Mouse (Mus musculus) lung, postnatal 25 days (tissue): ENCODE measurements around the gene Hspa12a.

ENCODE experiments used
- DNase-seq: peaks from one replicate; pipeline ENCODE4 v3.0.0; 2022; ENCODE audit warnings: low spot score

Hspa12a gene

DNA sequence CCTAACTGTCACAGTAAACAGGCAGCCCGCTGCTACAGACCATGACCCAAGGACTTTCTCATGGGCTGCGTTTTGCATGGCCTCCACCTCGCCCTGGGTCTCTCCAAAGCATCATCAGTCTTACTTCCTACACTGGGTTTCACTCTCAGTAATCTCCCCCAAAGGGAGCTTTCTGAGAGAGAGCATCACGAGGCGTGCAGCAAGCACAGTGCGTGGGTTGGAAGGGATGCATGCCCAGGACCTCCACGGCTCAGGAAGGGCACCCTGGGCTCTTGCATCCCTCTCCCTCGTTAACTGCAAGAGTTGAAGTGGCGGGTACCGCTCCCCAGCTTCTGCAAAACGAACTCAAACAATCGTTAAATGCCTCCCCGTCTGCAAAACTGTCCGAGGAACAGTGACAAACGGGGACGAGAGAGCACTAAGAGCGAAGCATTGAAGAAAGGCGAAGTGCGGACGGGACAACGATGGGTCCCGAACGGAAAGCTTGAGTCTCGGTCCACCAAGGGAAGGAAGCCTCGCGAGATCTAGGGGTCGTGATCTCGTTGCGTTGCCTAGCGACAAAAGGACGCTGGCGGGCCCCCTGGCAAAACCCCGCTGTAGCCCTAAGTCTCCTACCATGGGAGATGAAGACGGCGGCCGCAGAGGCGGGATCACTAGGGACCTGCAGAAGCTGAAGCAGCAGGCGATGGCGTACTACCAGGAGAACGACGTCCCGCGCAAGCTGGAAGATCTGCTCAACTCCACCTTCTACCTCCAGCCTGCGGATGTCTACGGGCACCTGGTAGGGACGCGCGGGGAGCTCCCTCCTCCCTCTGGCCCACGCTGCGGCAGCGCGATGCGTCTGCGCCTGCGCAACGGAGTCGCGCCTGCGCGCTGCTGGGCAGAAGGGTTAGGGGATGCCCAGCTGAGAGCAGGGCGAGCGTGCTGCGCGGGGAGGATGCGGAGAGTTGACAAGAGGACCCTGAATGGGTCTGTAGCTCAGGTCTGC, at the start of gene Hspa12a, which contains the start of gene Eno4:
Hspa12a (minus strand) TSS at position 814 of the 988 bp plus-strand sequence.
Eno4 (plus strand) TSS at position 585 of the 988 bp plus-strand sequence.
- peak; percentile 93 for DNase-seq

DNA sequence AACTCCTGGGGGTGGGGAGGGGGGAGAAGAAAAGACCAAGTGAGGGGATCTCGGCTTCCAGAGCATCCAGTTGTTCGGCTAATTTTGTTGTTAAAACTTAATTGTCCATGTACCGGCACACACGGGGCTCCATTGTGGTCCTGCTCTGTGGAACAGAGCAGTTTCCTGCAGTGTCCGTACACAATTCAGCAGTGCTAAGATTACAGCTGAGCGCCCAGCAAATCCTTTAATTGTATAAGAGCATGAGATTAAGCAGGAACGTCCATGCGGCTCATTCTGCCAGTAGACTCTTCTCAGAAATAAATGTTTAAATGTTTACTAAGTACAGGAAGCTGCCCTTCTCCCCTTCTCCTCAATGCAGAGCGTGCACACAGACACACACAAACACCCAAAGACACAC, 38.1 kb upstream of the Hspa12a start:
- no peak for DNase-seq

DNA sequence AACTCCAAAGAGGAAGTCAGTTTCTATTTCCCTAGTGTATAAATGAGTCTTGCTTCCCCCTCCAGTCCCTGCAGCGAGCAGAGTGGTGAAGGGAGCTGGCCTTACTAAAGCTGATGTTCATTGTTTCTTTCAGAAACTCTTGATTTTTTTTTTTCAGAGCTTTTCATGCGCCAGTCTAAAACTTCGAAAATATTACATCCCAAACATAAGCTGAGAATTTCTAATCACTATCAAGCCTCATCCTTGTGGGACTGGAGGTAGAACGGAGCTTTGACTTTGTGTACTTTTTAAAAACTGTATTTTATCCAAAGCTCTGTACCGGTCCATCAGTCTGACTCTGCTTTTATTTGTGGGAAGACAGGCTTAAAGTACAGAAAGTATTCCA, 36.6 kb upstream of the Hspa12a start:
- DNase-seq: no peak

DNA sequence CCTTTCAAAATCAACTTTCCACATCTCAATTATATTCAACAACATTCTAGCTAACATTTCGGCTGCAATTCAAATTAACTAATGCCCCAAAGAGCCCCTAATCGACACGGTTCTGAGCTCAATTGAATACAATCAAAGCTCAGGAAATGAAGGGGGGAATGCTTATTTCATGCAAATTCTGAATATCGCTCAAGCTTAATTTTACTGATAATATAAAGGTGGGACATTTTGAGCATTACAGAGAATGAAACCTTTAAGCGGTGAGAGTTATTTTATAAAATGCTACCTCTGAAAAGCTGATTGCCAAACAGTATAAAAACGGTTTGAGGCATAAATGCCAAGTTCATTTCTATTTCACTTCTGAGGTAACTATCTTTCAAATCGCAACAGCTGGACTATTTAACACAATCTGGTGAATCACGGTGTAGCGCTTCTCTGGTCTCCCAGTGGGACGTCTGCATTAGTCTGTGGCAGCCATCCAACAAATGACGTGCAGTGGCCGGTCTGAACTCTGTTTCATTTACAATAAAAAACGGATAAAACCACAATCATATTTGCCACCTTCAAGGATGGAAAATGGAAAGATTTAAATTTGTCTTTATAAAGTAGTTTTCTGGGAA, 36.1 kb upstream of the Hspa12a start:
- DNase-seq: no peak

DNA sequence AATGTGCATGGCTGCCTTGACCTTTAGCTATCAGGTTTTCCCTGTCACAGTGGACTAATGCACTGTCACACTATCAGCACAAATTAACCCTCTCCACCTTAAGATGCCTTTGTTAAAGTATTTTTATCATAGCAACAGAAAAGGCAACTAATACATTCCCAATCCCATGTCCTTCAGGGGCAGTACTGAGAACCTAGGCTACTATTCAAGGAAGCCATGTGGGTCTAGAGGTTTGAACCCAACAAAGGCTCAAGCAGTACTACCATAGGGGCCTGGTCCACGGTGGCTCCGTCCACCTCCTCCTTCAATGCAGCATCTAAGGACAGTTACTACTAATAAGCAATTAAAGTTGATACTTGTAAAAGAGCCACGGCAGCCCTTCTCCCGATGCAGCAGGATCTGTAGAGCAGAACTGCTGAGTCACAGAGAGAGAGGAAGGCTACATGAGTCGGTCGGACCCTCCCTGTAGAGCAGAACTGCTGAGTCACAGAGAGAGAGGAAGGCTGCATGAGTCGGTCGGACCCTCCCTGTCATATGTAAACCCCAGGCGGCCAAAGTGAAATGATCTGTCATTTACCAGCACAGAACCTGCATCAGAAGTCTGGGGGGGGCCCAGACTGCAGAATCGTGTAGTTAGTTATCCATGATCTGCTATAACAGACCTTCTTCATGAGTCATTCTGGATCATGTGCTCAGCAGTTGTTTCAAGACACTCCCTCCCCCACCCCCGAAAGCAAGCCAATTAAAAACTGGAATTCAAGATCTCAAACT, 35.1 kb upstream of the Hspa12a start:
- DNase-seq: no peak

DNA sequence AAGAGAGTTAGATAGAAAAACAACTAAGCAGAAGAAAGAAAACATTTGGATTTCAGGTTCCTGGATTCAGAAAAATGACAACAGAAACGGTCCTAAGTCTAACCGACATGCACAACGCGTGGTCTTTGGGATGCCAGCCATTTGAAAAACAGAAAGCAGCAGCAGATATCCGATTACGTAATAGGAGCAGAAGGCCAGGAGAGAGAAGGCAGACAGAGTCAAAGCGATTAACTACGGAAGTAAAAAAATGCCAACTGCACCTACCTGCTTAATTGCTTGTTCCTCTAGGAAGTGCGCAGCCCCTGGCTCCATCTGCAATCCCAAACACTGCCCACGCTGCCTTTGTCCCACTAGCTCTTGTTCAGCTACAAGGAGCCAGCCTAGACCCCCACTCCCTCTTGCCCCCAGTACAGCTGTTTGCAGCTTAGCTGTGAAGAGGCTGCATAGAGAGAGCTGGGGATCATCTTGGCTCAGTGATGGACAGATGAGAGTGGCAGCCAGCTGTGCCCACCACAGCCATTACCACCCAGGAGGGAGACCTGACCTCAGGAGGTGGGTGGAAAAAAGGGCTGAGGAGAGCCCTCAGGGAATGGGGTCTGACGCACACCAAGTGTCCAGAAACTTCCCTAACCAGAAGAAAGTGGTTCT, 31.9 kb upstream of the Hspa12a start:
- DNase-seq: no peak

DNA sequence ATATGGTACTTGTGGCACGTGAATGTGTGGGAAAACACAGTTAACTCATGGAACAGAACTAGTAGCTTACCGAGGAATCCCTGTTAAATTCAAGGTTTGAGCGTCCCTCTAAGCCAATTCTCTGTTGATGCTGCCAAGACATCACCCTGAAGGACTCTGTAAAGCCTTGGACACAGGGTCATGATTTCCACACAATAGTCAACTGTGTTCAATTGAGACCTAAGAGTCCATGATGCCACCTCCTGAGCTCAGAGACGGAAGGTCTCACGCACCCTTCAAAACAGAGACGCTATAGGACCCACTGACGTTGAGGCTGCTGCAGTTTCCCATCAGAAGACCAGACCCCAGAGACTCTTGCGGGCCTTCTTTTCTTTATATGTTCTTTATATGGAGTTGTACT, 30.7 kb upstream of the Hspa12a start:
- DNase-seq: no peak

DNA sequence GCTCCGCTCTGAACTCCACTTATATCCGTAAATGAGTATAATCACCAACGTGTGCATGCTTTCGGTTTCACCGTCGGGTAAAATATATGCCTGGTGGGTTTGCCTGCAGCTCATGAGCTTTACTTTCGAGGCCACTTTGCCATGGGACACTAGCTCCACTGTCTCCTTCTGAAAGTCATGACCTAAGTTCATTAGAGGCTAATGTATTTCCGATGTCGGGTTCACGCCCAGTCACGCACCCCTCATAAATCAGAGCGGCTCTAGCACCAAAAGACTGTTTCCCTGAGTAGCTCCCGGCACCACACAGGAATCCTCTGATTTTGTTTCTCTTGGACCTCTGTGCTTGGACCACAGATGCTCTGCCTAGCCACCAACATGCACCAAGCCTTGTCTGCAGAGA, 27.4 kb upstream of the Hspa12a start:
- DNase-seq: no peak

DNA sequence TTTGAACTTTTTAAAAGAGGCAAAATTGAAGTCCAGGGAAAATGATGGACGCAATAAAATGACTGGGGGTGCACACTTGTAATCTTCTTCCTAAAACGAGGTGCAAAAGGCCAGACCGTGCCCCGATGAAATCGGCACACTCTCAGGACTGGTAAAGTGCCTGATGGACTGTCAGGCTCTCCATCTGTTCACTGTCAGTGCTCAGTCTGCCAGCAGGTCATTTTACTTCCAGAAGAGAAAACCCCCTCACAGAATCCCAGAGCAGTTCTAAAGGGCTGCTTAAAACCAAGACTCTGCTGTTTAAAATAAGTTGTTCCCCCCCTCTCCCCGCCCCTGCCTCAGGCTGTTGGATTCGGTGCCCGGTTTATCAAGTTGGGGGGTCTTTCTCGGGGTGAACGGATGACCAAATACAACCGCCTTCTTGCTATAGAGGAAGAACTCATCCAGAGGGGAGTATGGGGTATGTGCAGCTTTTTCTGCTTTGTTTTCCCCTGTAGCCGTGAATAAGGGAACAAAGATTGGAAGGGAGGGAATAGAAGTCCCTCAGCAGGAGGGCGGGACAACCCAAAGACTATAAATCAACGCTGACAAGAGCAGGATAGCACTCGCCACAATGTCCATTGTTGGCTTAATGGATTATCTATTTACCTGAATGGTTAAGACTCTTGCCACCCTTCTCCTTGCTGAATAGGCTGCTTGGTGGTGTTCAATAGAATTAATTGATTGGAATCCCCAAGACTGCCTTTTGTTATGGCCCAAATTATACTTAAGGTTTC, 25.5 kb upstream of the Hspa12a start:
- no peak for DNase-seq

DNA sequence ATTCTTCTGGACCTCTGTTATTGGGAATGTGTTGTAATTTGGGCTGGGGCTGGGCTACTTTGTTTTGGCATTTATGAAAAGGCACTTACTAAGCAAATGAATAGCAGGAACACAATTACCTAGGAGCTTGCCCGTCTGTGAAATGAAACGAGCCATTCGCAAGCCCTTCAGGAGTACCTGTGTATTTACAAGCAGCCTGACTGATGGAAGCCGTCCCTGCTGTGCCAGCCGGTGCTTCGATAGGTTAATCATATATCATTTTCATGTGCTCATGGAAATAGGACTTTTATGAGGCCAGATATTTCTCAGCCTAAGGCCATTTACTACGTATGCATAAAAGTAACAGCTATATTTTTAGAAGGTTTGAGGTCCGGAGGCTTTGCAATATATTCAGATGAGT, 19.6 kb upstream of the Hspa12a start:
- no peak for DNase-seq

DNA sequence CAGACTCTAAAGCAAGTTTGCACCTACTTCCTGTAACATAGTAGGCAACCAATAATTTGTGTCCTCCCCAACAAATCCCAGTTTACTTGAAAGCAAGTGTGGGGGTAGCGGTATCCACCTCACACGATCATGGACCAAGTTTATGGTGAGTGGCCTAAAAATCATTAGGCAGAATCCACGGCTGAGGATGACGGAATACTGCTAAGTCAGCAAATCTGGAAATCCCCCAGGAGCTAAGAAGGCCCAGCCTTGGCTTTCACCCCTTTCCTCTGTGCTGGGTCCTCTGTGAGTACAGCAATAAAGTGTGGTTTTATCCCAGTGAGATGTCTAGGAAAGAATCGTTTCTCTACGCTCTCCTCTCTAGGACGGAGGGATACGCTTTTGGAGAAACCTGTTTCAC, 11.3 kb upstream of the Hspa12a start:
- DNase-seq: no peak

DNA sequence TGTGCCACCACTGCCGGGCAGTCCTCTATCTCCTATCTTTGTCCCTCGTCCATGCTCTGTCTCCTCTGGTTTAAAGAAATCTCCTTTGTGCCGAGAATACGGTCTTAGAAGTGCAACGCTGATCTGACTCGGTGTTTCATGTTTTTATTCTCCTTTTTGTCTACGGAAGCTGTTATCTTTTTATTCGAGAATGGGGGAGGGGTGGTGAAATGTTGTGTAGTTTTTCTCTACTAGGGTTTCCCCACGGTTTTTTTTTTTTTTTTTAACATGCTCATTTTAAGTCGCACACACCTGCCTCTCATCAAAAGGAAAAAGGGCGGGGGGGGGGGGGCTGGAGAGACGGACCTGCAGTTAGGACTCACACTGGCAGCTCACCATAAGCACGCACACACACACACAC, 8.8 kb upstream of the Hspa12a start:
- DNase-seq: no peak

DNA sequence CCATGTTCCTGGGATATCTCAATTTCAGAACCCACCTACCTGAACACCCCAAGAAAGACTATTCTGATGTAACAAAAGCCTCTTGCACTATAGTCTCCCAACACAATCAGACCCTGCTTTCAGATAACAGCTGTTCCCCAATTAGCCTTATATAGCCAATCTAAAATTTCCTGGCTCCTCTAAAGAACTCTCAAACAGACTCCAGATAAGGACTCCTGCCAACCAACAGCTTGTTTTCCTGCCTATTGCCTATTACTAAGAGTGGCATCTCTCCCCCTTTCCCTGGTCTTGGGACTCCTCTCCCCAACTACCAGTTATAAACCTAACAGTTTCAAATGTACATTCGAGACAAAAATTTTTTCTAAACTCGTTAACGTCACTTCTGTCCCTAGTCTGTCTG, 8.1 kb upstream of the Hspa12a start:
- no peak for DNase-seq

DNA sequence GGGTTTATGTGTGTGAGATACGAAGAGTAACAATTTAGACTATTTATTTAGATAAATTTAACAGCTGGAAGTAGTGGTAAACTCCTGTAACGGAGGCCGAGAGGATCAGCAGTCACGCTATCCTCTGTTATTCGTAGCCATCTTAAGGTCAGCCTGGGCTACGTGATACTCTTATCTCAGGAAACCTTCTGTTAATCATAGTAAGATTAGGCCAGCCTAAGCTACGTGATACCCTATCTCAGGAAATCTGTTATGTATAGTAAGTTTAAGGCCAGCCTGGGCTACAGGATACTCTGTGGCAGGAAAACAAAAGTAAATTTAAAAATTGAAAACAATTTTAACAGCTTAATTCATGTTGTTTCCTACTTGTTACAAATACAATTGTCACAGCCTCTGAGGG, 2.5 kb upstream of the Hspa12a start:
- no peak for DNase-seq

DNA sequence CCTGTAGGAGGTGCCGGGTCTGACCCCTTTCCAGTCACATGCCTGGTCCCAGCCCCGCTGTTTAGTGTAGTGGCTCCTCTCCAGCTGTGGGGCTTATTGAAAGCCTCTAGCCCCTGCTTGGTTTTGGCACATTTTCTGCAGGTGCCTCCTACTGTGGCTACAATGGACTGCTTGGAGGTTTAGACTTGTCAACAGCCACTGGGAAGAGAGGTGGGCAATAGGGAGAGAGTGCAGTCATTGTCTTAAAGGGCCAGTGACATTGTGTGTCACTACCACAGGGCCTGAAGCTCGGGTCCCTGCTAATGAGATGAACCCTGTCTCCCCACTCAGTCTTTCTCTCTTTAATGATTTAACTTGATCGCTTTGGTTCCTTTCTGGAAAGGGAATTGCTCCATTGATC, 10.4 kb downstream of the Hspa12a start:
- no peak for DNase-seq

DNA sequence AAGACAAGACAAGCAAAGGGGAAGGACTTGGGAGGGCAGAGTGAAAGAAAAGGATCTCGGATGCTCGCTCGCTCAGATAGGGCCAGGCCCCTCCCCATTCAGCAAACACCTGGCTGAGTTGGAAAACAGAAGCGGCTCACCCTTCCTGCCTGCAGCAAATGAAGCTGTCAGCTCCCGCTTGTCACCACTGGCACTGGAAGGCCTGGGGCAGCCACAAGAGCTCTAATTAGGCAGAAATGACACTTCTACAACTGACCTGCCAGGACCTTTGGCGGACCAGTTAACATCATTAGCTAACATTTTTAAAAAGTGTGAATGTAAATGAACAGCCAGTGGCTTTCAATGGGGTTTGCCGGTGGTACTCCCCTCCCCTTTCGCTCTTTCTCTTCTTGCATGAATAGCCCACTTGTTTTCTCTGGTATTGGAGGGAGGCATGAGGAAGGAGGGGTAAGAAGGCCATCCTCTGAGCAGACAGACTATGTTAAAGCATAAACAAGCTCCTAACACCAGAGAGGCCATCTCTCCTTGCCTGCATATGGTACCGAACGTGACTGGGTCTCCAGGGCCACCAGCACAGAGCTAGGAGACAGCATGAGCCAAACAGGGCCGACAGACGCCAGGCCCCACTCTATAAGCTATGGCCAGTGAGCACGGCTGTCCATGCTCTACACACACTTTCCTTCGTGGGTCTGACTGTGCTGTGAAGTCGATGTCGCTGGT, 12.2 kb downstream of the Hspa12a start:
- DNase-seq: no peak

DNA sequence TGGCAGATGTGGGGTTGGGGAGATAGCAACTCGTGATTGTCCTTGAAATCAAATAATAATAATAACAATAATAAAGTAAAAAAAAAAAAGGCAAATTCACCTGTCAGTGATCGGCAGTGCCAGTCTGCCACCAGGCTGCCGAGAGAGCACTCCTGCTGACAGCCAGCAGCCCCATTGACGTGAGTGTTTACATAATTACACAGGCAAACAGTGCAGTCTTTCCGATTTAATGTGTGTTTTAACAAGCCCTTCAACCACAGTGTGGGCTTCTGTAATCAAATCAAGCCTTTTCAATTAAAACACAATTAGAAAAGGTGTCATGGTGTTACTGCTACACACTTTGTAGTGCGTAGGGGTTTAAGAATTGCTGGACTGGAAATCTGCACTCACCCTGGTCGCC, 24.3 kb downstream of the Hspa12a start:
- peak; percentile 34 for DNase-seq

DNA sequence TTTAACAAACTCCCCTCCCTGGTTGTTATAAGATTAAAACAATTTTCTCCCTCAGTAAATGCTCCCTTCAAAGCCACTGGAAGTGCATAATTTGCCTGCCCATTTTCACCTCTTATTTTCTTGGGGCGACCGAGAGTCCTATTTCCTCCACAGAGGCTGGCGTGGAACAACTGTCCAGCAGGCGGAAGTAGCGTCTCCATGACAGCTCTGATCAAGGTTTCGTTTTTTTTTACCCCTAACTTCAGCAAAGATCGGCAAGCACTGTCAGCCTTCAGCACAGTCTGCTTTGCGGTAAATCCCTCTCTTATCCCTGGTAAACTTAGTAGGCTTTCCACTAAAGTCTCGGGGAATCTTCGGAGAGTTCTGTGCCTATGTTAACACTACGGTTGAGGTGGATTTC, 24.9 kb downstream of the Hspa12a start:
- no peak for DNase-seq

DNA sequence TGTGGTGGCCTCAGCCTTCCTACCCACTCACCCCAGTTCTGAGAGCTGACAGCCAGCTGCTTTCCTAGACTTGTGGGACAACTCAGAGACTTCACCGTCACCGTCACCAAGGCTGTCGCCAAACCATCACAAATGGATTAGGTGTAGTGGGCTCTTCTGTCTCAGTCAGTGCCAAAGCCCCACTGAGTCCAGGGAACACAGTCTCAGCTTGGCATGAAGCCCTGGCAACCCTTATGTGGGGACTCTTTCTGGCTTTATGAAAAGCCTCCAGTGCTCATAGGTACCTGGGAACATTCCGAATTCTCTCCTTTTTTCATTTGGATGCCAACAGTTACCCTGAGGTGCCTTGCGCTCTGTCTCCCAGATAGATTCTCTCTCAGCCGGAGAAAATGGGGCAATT, 30.2 kb downstream of the Hspa12a start:
- no peak for DNase-seq

DNA sequence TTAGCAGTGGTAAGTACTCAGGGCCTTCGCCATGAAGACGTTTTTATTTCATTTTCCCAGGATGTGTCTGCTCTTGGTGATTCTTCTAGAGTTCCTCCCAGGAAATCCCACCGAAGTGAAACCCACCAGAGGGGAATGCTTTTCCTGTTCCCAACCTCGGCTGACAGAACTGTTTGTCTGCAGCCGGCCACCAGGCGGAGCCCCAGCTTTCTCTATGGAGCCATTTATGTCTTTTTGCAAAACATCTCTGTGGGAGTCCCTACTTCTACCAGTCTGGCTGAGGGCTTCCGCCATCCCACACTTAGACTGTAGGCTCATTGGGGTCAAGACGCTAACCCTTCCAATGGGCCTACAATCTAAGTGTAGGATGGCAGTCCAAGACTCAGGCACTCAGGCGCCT, 32.1 kb downstream of the Hspa12a start:
- peak; percentile 51 for DNase-seq

DNA sequence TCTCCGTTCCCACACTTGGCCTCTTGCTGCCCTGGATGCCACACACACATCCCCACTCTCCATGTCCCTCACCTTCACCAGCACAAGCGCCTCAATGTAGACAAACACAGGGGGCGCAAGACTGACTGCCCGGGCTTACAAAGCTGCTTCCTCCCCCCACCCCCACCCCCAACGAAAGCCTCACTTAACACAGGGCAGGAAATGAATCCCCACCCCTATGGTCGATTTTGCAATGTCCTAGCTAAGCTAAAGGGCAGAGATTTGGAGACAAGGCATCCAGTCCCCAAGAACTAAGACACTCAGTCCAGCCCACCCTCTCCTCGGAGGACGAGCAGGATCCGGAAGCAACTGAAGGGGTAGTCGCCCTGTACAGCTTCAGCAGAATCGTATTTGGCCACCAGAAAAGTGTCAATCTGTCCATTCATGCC, 32.5 kb downstream of the Hspa12a start:
- no peak for DNase-seq
